Mouse (Mus musculus) limb, embryonic 15.5 days (tissue): ENCODE measurements around the gene Tctn1. TPM values are rescaled to one million over a fixed set of nuclear protein-coding genes. Genes with fewer than 3 reads are reported as not detected.
A peak's percentile ranks its signal among the peaks of the same experiment; 100 is the strongest.
"Not testable (repeated sequence)": the region's sequence is repeated elsewhere in the genome, so short reads cannot be mapped to it uniquely, and the experiment has no call there.

Source experiments
- ATAC-seq: fragments of 200-750 bp; cut with Nextera tagmentation; 2 replicates; pipeline ENCODE4 v1.8.0; 2017; ENCODE audit warnings: low read depth, moderate TSS enrichment; ENCODE audit not compliant: insufficient number of reproducible peaks, low FRiP score, low TSS enrichment
- H3K27ac ChIP-seq: fragments of 300-500 bp; sonication (generic); 2 replicates; pipeline ENCODE4 v1.5.1; 2015; ENCODE audit warnings: moderate library complexity, mild to moderate bottlenecking, inconsistent platforms
- H3K27me3 ChIP-seq: fragments of 300-500 bp; sonication (generic); 2 replicates; pipeline ENCODE4 v1.6.1; 2015; ENCODE audit warnings: inconsistent platforms
- H3K36me3 ChIP-seq: fragments of 300-500 bp; sonication (generic); 2 replicates; pipeline ENCODE4 v1.6.1; 2015; ENCODE audit warnings: inconsistent platforms
- H3K4me1 ChIP-seq: fragments of 300-500 bp; sonication (generic); 2 replicates; pipeline ENCODE4 v1.6.1; 2015; ENCODE audit warnings: inconsistent platforms
- H3K4me2 ChIP-seq: fragments of 300-500 bp; sonication (generic); 2 replicates; pipeline ENCODE4 v1.6.1; 2015; ENCODE audit warnings: mild to moderate bottlenecking, inconsistent platforms
- H3K4me3 ChIP-seq: fragments of 300-500 bp; sonication (generic); 2 replicates; pipeline ENCODE4 v1.5.1; 2015; ENCODE audit warnings: mild to moderate bottlenecking, inconsistent platforms
- H3K9ac ChIP-seq: fragments of 300-500 bp; sonication (generic); 2 replicates; pipeline ENCODE4 v1.6.1; 2015; ENCODE audit warnings: inconsistent platforms
- H3K9me3 ChIP-seq: fragments of 300-500 bp; sonication (generic); 2 replicates; pipeline ENCODE4 v1.6.1; 2016; ENCODE audit warnings: inconsistent platforms
- WGBS: fragments of 180-500 bp; shearing (Covaris S2); methylation state at CpG from one replicate; pipeline ENCODE4 v1.1.7; 2015; 5-methylcytosine and 5-hydroxymethylcytosine counted together
- polyA plus RNA-seq: library from polyadenylated mRNA; unstranded; fragments of >200 nt; fragmentation: Nextera tagmentation; extraction: Ambion mirVana; gene quantifications from 2 replicates; pipeline ENCODE4 v1.2.1, GENCODE M21; 2015

Tctn1 gene
- polyA plus RNA-seq, 1 experiment from 2014 or later, result 5.7 TPM

GRCm38 (mm10) chr5:122228772-122229171, 35.5 kb downstream of the Tctn1 start:
- Histone ChIP-seq H3K4me3 (no peak overlapping the region), H3K4me2 (no peak overlapping the region), H3K9me3 (no peaks in the 10 kb centered on the region), H3K27me3 (no peaks in the 10 kb centered on the region), H3K36me3 (peaks cover 4% of the 10 kb centered on the region; the same call in 1 of the 2 replicates), H3K9ac (no peak overlapping the region), H3K4me1 (peaks cover 19% of the 10 kb centered on the region), H3K27ac (no peak overlapping the region)
- 48% methylated on average over 4 of the region's 4 CpGs for WGBS
- ATAC-seq, result no peak

GRCm38 (mm10) chr5:122228271-122228765, 35.9 kb downstream of the Tctn1 start:
- Histone ChIP-seq H3K4me1 (peaks cover 16% of the 10 kb centered on the region), H3K4me2 (no peak overlapping the region), H3K27me3 (no peaks in the 10 kb centered on the region), H3K9ac (no peak overlapping the region), H3K36me3 (peaks cover 4% of the 10 kb centered on the region; the same call in 1 of the 2 replicates), H3K9me3 (no peaks in the 10 kb centered on the region), H3K4me3 (no peak overlapping the region), H3K27ac (no peak overlapping the region)
- ATAC-seq, result no peak
- WGBS, result 79% methylated on average over 3 of the region's 3 CpGs

GRCm38 (mm10) chr5:122224291-122224690, 40.0 kb downstream of the Tctn1 start:
- no peak overlapping the region for H3K27ac ChIP-seq
- peaks cover 14% of the 10 kb centered on the region for H3K4me1 ChIP-seq
- no peak for ATAC-seq
- 86% methylated on average over 2 of the region's 2 CpGs for WGBS
- no peaks in the 10 kb centered on the region for H3K9me3 ChIP-seq
- H3K27me3 ChIP-seq, result no peaks in the 10 kb centered on the region
- H3K4me3 ChIP-seq, result no peak overlapping the region
- no peak overlapping the region for H3K9ac ChIP-seq
- peaks cover 4% of the 10 kb centered on the region; the same call in 1 of the 2 replicates for H3K36me3 ChIP-seq
- H3K4me2 ChIP-seq, result no peak overlapping the region

- 77% methylated on average over 4 of the region's 4 CpGs for WGBS
- Histone ChIP-seq H3K4me2 (no peak overlapping the region), H3K9me3 (no peaks in the 10 kb centered on the region), H3K27me3 (no peaks in the 10 kb centered on the region), H3K4me3 (no peak overlapping the region), H3K4me1 (peaks cover 14% of the 10 kb centered on the region), H3K27ac (no peak overlapping the region), H3K9ac (no peak overlapping the region), H3K36me3 (no peaks in the 10 kb centered on the region)
- ATAC-seq, result no peak
These were observed 43.2 kb downstream of the Tctn1 start for GRCm38 (mm10) chr5:122221085-122221484.

GRCm38 (mm10) chr5:122219655-122220629, 44.3 kb downstream of the Tctn1 start:
- no peak overlapping the region for H3K9ac ChIP-seq
- 45% methylated on average over 18 of the region's 18 CpGs for WGBS
- H3K36me3 ChIP-seq, result no peaks in the 10 kb centered on the region
- no peaks in the 10 kb centered on the region for H3K9me3 ChIP-seq
- H3K4me1 ChIP-seq, result peaks cover 14% of the 10 kb centered on the region
- H3K4me3 ChIP-seq, result no peak overlapping the region
- 0 out of 2 replicates have a peak, but pooled peaks have one; percentile 23 for ATAC-seq
- no peak overlapping the region; the same call in 1 of the 2 replicates for H3K27ac ChIP-seq
- H3K4me2 ChIP-seq, result no peak overlapping the region
- H3K27me3 ChIP-seq, result no peaks in the 10 kb centered on the region

- H3K36me3 ChIP-seq, result no peaks in the 10 kb centered on the region
- H3K4me2 ChIP-seq, result no peak overlapping the region
- H3K4me1 ChIP-seq, result peaks cover 11% of the 10 kb centered on the region
- H3K4me3 ChIP-seq, result no peak overlapping the region
- no peaks in the 10 kb centered on the region for H3K27me3 ChIP-seq
- 85% methylated on average over 7 of the region's 7 CpGs for WGBS
- ATAC-seq, result no peak
- no peak overlapping the region for H3K9ac ChIP-seq
- H3K9me3 ChIP-seq, result no peaks in the 10 kb centered on the region
- H3K27ac ChIP-seq, result no peak overlapping the region
These were observed 45.3 kb downstream of the Tctn1 start for GRCm38 (mm10) chr5:122218928-122219327.

- no peak for ATAC-seq
- H3K27me3 ChIP-seq, result no peaks in the 10 kb centered on the region
- WGBS, result 76% methylated on average over 12 of the region's 12 CpGs
- no peaks in the 10 kb centered on the region for H3K36me3 ChIP-seq
- H3K9me3 ChIP-seq, result no peaks in the 10 kb centered on the region
- no peak overlapping the region for H3K4me2 ChIP-seq
- H3K27ac ChIP-seq, result no peak overlapping the region
- no peak overlapping the region for H3K9ac ChIP-seq
- H3K4me3 ChIP-seq, result no peak overlapping the region
- peaks cover 11% of the 10 kb centered on the region for H3K4me1 ChIP-seq
These were observed 46.0 kb downstream of the Tctn1 start for GRCm38 (mm10) chr5:122218109-122218905.

GRCm38 (mm10) chr5:122217636-122218035, 46.6 kb downstream of the Tctn1 start:
- ATAC-seq, result no peak
- H3K4me2 ChIP-seq, result no peak overlapping the region
- H3K4me1 ChIP-seq, result peaks cover 11% of the 10 kb centered on the region
- H3K4me3 ChIP-seq, result no peak overlapping the region
- no peak overlapping the region for H3K9ac ChIP-seq
- no peaks in the 10 kb centered on the region for H3K27me3 ChIP-seq
- H3K27ac ChIP-seq, result no peak overlapping the region
- 90% methylated on average over 6 of the region's 6 CpGs for WGBS
- no peaks in the 10 kb centered on the region for H3K36me3 ChIP-seq
- H3K9me3 ChIP-seq, result no peaks in the 10 kb centered on the region

GRCm38 (mm10) chr5:122213861-122214260, 50.4 kb downstream of the Tctn1 start:
- Histone ChIP-seq H3K4me1 (peaks cover 12% of the 10 kb centered on the region), H3K9me3 (no peaks in the 10 kb centered on the region), H3K27me3 (no peaks in the 10 kb centered on the region), H3K4me3 (no peak overlapping the region), H3K36me3 (no peaks in the 10 kb centered on the region), H3K9ac (no peak overlapping the region), H3K4me2 (no peak overlapping the region), H3K27ac (no peak overlapping the region)
- WGBS, result 78% methylated on average over 6 of the region's 6 CpGs
- ATAC-seq, result no peak

GRCm38 (mm10) chr5:122212820-122213219, 51.4 kb downstream of the Tctn1 start:
- not testable (repeated sequence) for H3K9ac ChIP-seq, H3K4me2 ChIP-seq, ATAC-seq, H3K36me3 ChIP-seq, H3K27ac ChIP-seq, H3K9me3 ChIP-seq, H3K27me3 ChIP-seq, H3K4me3 ChIP-seq
- H3K4me1 ChIP-seq, result peaks cover 12% of the 10 kb centered on the region
- 98% methylated on average over 1 of the region's 1 CpGs for WGBS

GRCm38 (mm10) chr5:122212125-122212524, 52.1 kb downstream of the Tctn1 start:
- H3K4me1 ChIP-seq, result peaks cover 12% of the 10 kb centered on the region
- no peak for ATAC-seq
- 87% methylated on average over 8 of the region's 8 CpGs for WGBS
- no peak overlapping the region for H3K9ac ChIP-seq
- no peak overlapping the region for H3K27ac ChIP-seq
- no peaks in the 10 kb centered on the region for H3K27me3 ChIP-seq
- H3K4me2 ChIP-seq, result no peak overlapping the region
- H3K36me3 ChIP-seq, result no peaks in the 10 kb centered on the region
- no peak overlapping the region for H3K4me3 ChIP-seq
- no peaks in the 10 kb centered on the region for H3K9me3 ChIP-seq

- no peak overlapping the region for H3K27ac ChIP-seq
- no peaks in the 10 kb centered on the region for H3K27me3 ChIP-seq
- no peak overlapping the region for H3K9ac ChIP-seq
- WGBS, result 82% methylated on average over 8 of the region's 8 CpGs
- no peaks in the 10 kb centered on the region for H3K36me3 ChIP-seq
- ATAC-seq, result no peak
- H3K4me3 ChIP-seq, result no peak overlapping the region
- H3K4me2 ChIP-seq, result no peak overlapping the region
- no peaks in the 10 kb centered on the region for H3K9me3 ChIP-seq
- peaks cover 12% of the 10 kb centered on the region for H3K4me1 ChIP-seq
These were observed 53.4 kb downstream of the Tctn1 start for GRCm38 (mm10) chr5:122210890-122211289.
